Mouse (Mus musculus) A20 (cell line): Measurements from ENCODE around the gene Gm16405.
"Not testable (repeated sequence)": the region's sequence is repeated elsewhere in the genome, so short reads cannot be mapped to it uniquely, and the experiment has no call there.

Experiments
- DNase-seq: peaks from one replicate; pipeline ENCODE4 v3.0.0-alpha.2; 2011; ENCODE audit warnings: low read depth, low spot score

The Gm16405 gene

DNA sequence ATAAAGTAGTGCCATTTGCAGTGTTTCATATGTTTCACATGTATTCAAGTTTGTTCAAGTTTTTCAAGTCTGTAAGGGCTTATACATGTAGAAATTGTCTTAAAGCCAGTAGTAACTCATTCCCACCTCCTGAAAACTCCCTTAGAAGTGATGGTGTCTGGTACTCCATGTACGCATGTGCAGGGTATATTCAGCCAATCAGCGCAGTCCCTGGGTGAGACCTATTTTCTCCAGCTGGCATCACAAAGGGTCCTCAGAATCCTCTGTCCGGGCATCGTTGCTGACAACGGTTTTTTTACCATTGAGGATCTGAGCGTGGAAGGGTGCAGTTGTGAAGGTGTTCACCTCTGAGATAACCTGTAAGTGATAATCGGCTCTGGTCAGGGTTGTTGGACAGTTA, at the start of gene Gm16405:
Gene Gm16405 (plus strand): TSS at position 301 of the 400 bp plus-strand sequence.
- DNase-seq: not testable (repeated sequence)
